8 mouse cellular contexts compared by ENCODE assay signal in genomic region chr15:102673548-102673947, GRCm38 (mm10). TPM values are rescaled to one million over a fixed set of nuclear protein-coding genes. Genes with fewer than 3 reads are reported as not detected.
DNase-seq lines count a peak whose midpoint lies in the region; ATAC-seq and TF ChIP-seq lines count a peak whose summit lies in the region.

No protein-coding gene starts in this region.

- H3K9ac ChIP-seq in embryonic facial prominence, embryonic 13.5 days: no peak overlapping the region
- no peak overlapping the region for H3K9ac ChIP-seq in limb, embryonic 12.5 days (replicated peaks)
- H3K9ac ChIP-seq in midbrain, embryonic 14.5 days (replicated peaks; ENCODE audit: low read length): no peak overlapping the region

- H3K4me3 ChIP-seq in embryonic facial prominence, embryonic 13.5 days: peak overlapping the region; percentile 55
- H3K4me3 ChIP-seq in kidney, adult 2 months (ENCODE audit: insufficient read depth, low read depth, low read length): peak overlapping the region; percentile 33; the same call in 1 of the 2 replicates
- peak overlapping the region; percentile 50 for H3K4me3 ChIP-seq in limb, embryonic 12.5 days (replicated peaks)
- peak overlapping the region; percentile 45; the same call in 1 of the 2 replicates for H3K4me3 ChIP-seq in midbrain, embryonic 14.5 days (replicated peaks; ENCODE audit: low read depth, low read length)

- DNase-seq in brain, embryonic 14.5 days (ENCODE audit: low read depth): peak; percentile 94
- peak; percentile 83 to 92 for DNase-seq in heart, adult 9 months (ENCODE audit: low spot score in 2 of 2)
- DNase-seq in kidney, adult 2 months: peak; percentile 85
- DNase-seq in midbrain, embryonic 14.5 days: peak; percentile 88
- DNase-seq in testis, postnatal 14 days (ENCODE audit: low spot score): peak; percentile 76
- no peak for DNase-seq in thymus, postnatal 36 days

- TF ChIP-seq CTCF in brain, embryonic 14.5 days (IDR thresholded peaks at IDR 0.05; ENCODE audit: borderline replicate concordance, extremely low read depth, insufficient read depth, insufficient read length): no peak
- TF ChIP-seq CTCF in kidney, adult 2 months (conservative IDR thresholded peaks at IDR 0.05; ENCODE audit: insufficient read depth, insufficient read length, low read depth, low read length): no peak

- H3K4me2 ChIP-seq in embryonic facial prominence, embryonic 13.5 days: peak overlapping the region; percentile 81
- peak overlapping the region; percentile 74 for H3K4me2 ChIP-seq in limb, embryonic 12.5 days
- H3K4me2 ChIP-seq in midbrain, embryonic 14.5 days (ENCODE audit: low read length): peak overlapping the region; percentile 82

- H3K27ac ChIP-seq in embryonic facial prominence, embryonic 13.5 days: peak overlapping the region; percentile 100
- peak overlapping the region; percentile 93 for H3K27ac ChIP-seq in kidney, adult 2 months (ENCODE audit: insufficient read depth, low read depth, low read length)
- peak overlapping the region; percentile 100 for H3K27ac ChIP-seq in limb, embryonic 12.5 days
- H3K27ac ChIP-seq in midbrain, embryonic 14.5 days (replicated peaks; ENCODE audit: low read depth, low read length): peak overlapping the region; percentile 99

- no peaks in the 10 kb centered on the region for H3K27me3 ChIP-seq in embryonic facial prominence, embryonic 13.5 days
- H3K27me3 ChIP-seq in kidney, adult 2 months (replicated peaks; ENCODE audit: control insufficient read depth, insufficient read depth, low read length): no peaks in the 10 kb centered on the region
- no peaks in the 10 kb centered on the region for H3K27me3 ChIP-seq in limb, embryonic 12.5 days
- H3K27me3 ChIP-seq in midbrain, embryonic 14.5 days (ENCODE audit: control insufficient read depth, insufficient read depth, low read length): no peaks in the 10 kb centered on the region

- no peak for ATAC-seq in embryonic facial prominence, embryonic 13.5 days (ENCODE audit: insufficient number of reproducible peaks, insufficient read depth, low FRiP score, low TSS enrichment, low read depth)
- no peak for ATAC-seq in limb, embryonic 12.5 days (ENCODE audit: insufficient number of reproducible peaks, insufficient read depth, low FRiP score, low TSS enrichment, low read depth)
- ATAC-seq in midbrain, embryonic 14.5 days (ENCODE audit: low FRiP score, low TSS enrichment): peak; percentile 38; the same call in 1 of the 2 replicates

- TF ChIP-seq POLR2A in brain, embryonic 14.5 days (IDR thresholded peaks at IDR 0.05; ENCODE audit: borderline replicate concordance, extremely low read depth, insufficient read depth, insufficient read length, poor library complexity, severe bottlenecking): no peak
- peak; percentile 9 for TF ChIP-seq POLR2A in kidney, adult 2 months (IDR thresholded peaks at IDR 0.05; ENCODE audit: low read depth, low read length)

- peaks cover 33% of the 10 kb centered on the region for H3K4me1 ChIP-seq in embryonic facial prominence, embryonic 13.5 days
- H3K4me1 ChIP-seq in kidney, adult 2 months (ENCODE audit: control insufficient read depth, insufficient read depth, low read length): peaks cover 6% of the 10 kb centered on the region
- peaks cover 25% of the 10 kb centered on the region for H3K4me1 ChIP-seq in limb, embryonic 12.5 days (replicated peaks)
- H3K4me1 ChIP-seq in midbrain, embryonic 14.5 days (ENCODE audit: control insufficient read depth, insufficient read depth, low read length): peaks cover 25% of the 10 kb centered on the region

- WGBS in embryonic facial prominence, embryonic 13.5 days: 2% methylated on average over 10 of the region's 10 CpGs
- 24% methylated on average over 10 of the region's 10 CpGs for WGBS in kidney, adult 2 months
- WGBS in limb, embryonic 12.5 days: 1% methylated on average over 10 of the region's 10 CpGs
- WGBS in midbrain, embryonic 14.5 days: 3% methylated on average over 10 of the region's 10 CpGs

- no peaks in the 10 kb centered on the region for H3K9me3 ChIP-seq in embryonic facial prominence, embryonic 13.5 days
- no peaks in the 10 kb centered on the region for H3K9me3 ChIP-seq in limb, embryonic 12.5 days
- no peaks in the 10 kb centered on the region for H3K9me3 ChIP-seq in midbrain, embryonic 14.5 days (ENCODE audit: control insufficient read depth, low read length)

- no peaks in the 10 kb centered on the region for H3K36me3 ChIP-seq in embryonic facial prominence, embryonic 13.5 days
- H3K36me3 ChIP-seq in kidney, adult 2 months (ENCODE audit: control insufficient read depth, insufficient read depth, low read length): no peaks in the 10 kb centered on the region
- no peaks in the 10 kb centered on the region; the same call in 1 of the 2 replicates for H3K36me3 ChIP-seq in limb, embryonic 12.5 days
- no peaks in the 10 kb centered on the region for H3K36me3 ChIP-seq in midbrain, embryonic 14.5 days (ENCODE audit: control insufficient read depth, insufficient read depth, low read length)

RNA-seq across cellular contexts. Expression of gene Atp5g2, which starts 1.4 kb away (rescaled TPM):
- polyA plus RNA-seq in brain, embryonic 14.5 days (2012; rRNA removed): 462 and 655 TPM in 2 replicates
- polyA plus RNA-seq in embryonic facial prominence, embryonic 13.5 days (2015; fragmentation: Nextera tagmentation; extraction: Ambion mirVana): 52.6 and 56.3 TPM in 2 replicates
- polyA plus RNA-seq in kidney, adult 2 months (2012; rRNA removed): 563 and 636 TPM in 2 replicates
- polyA plus RNA-seq in limb, embryonic 12.5 days (2016; fragmentation: Nextera tagmentation; extraction: Ambion mirVana): 61.4 and 72.9 TPM in 2 replicates
- polyA plus RNA-seq in midbrain, embryonic 14.5 days (2014; fragmentation: Nextera tagmentation; extraction: Ambion mirVana): 69.8 and 72.3 TPM in 2 replicates

RNA-seq across cellular contexts. Expression of gene Atf7, which starts 48.3 kb away (rescaled TPM):
- 42.5 and 48.8 TPM in 2 replicates for polyA plus RNA-seq in brain, embryonic 14.5 days (2012; rRNA removed)
- 44.9 and 46.2 TPM in 2 replicates for polyA plus RNA-seq in embryonic facial prominence, embryonic 13.5 days (2015; fragmentation: Nextera tagmentation; extraction: Ambion mirVana)
- 78.9 and 84.6 TPM in 2 replicates for polyA plus RNA-seq in kidney, adult 2 months (2012; rRNA removed)
- 32.1 and 37.7 TPM in 2 replicates for polyA plus RNA-seq in limb, embryonic 12.5 days (2016; fragmentation: Nextera tagmentation; extraction: Ambion mirVana)
- polyA plus RNA-seq in midbrain, embryonic 14.5 days (2014; fragmentation: Nextera tagmentation; extraction: Ambion mirVana): 13.0 and 13.2 TPM in 2 replicates

RNA-seq across cellular contexts. Expression of gene Calcoco1, which starts 48.4 kb away (rescaled TPM):
- 46.2 and 48.4 TPM in 2 replicates for polyA plus RNA-seq in brain, embryonic 14.5 days (2012; rRNA removed)
- polyA plus RNA-seq in embryonic facial prominence, embryonic 13.5 days (2015; fragmentation: Nextera tagmentation; extraction: Ambion mirVana): 53.4 and 62.8 TPM in 2 replicates
- polyA plus RNA-seq in kidney, adult 2 months (2012; rRNA removed): 57.7 and 60.6 TPM in 2 replicates
- polyA plus RNA-seq in limb, embryonic 12.5 days (2016; fragmentation: Nextera tagmentation; extraction: Ambion mirVana): 43.0 and 49.4 TPM in 2 replicates
- 30.6 and 36.5 TPM in 2 replicates for polyA plus RNA-seq in midbrain, embryonic 14.5 days (2014; fragmentation: Nextera tagmentation; extraction: Ambion mirVana)

RNA-seq across cellular contexts. Expression of gene Gm28047, which starts 48.7 kb away (rescaled TPM):
- not detected in 2 replicates for polyA plus RNA-seq in brain, embryonic 14.5 days (2012; rRNA removed)
- polyA plus RNA-seq in embryonic facial prominence, embryonic 13.5 days (2015; fragmentation: Nextera tagmentation; extraction: Ambion mirVana): not detected in 2 replicates
- not detected in 2 replicates for polyA plus RNA-seq in kidney, adult 2 months (2012; rRNA removed)
- not detected in 2 replicates for polyA plus RNA-seq in limb, embryonic 12.5 days (2016; fragmentation: Nextera tagmentation; extraction: Ambion mirVana)
- polyA plus RNA-seq in midbrain, embryonic 14.5 days (2014; fragmentation: Nextera tagmentation; extraction: Ambion mirVana): not detected in 2 replicates

Comparison
In these comparisons a context has a peak if more than half of its experiments do, and no peak if none do; other contexts are left out.
1. DNase-seq: peak in brain, embryonic 14.5 days (single experiment), heart, adult 9 months (2 of 2), kidney, adult 2 months (single experiment), midbrain, embryonic 14.5 days (single experiment) and testis, postnatal 14 days (single experiment); none in thymus, postnatal 36 days (0 of 2).
2. Peak in every context shown above with its lines, with median percentiles within 50 percentile points of each other: H3K27ac ChIP-seq, H3K4me2 ChIP-seq and H3K4me3 ChIP-seq.